Mouse (Mus musculus) heart, embryonic 13.5 days (tissue): Measurements from ENCODE around the gene Fry. TPM values are rescaled to one million over a fixed set of nuclear protein-coding genes. Genes with fewer than 3 reads are reported as not detected.
A peak's percentile ranks its signal among the peaks of the same experiment; 100 is the strongest.

Experiments
- ATAC-seq: fragments of 200-750 bp; cut with Nextera tagmentation; 2 replicates; pipeline ENCODE4 v1.8.0; 2017; ENCODE audit warnings: moderate TSS enrichment; ENCODE audit not compliant: insufficient number of reproducible peaks, low FRiP score, low TSS enrichment; ENCODE audit errors: extremely low read depth
- H3K27ac ChIP-seq: fragments of 300-500 bp; sonication (generic); replicated peaks from 2 replicates; pipeline ENCODE4 v1.5.1; 2015; ENCODE audit warnings: moderate library complexity, mild to moderate bottlenecking, inconsistent platforms
- H3K27me3 ChIP-seq: fragments of 300-500 bp; sonication (generic); replicated peaks from 2 replicates; pipeline ENCODE4 v1.6.1; 2015; ENCODE audit warnings: mild to moderate bottlenecking, inconsistent platforms
- H3K36me3 ChIP-seq: fragments of 300-500 bp; sonication (generic); 2 replicates; pipeline ENCODE4 v1.6.1; 2015; ENCODE audit warnings: mild to moderate bottlenecking, inconsistent platforms
- H3K4me1 ChIP-seq: fragments of 300-500 bp; sonication (generic); 2 replicates; pipeline ENCODE4 v1.6.1; 2015; ENCODE audit warnings: inconsistent platforms
- H3K4me2 ChIP-seq: fragments of 300-500 bp; sonication (generic); 2 replicates; pipeline ENCODE4 v1.6.1; 2015; ENCODE audit warnings: inconsistent platforms, mild to moderate bottlenecking, moderate library complexity
- H3K4me3 ChIP-seq: fragments of 300-500 bp; sonication (generic); 2 replicates; pipeline ENCODE4 v1.5.1; 2015; ENCODE audit warnings: moderate library complexity, mild to moderate bottlenecking, inconsistent platforms
- H3K9ac ChIP-seq: fragments of 300-500 bp; sonication (generic); 2 replicates; pipeline ENCODE4 v1.6.1; 2015; ENCODE audit warnings: inconsistent platforms, mild to moderate bottlenecking, moderate library complexity
- H3K9me3 ChIP-seq: fragments of 300-500 bp; sonication (generic); 2 replicates; pipeline ENCODE4 v1.6.1; 2016; ENCODE audit warnings: inconsistent platforms
- WGBS: fragments of 180-500 bp; shearing (Covaris S2); methylation state at CpG from one replicate; pipeline ENCODE4 v1.1.7; 2015; ENCODE audit warnings: mixed read lengths; 5-methylcytosine and 5-hydroxymethylcytosine counted together
- polyA plus RNA-seq: library from polyadenylated mRNA; unstranded; fragments of >200 nt; fragmentation: Nextera tagmentation; extraction: Ambion mirVana; gene quantifications from 2 replicates; pipeline ENCODE4 v1.2.1, GENCODE M21; 2015

Fry gene
- polyA plus RNA-seq, 1 experiment from 2014 or later = 20.0 TPM

GRCm38 (mm10) chr5:150130144-150130543 lies 11.7 kb downstream of the Fry start:
- H3K9ac ChIP-seq = no peak overlapping the region
- H3K36me3 ChIP-seq = no peaks in the 10 kb centered on the region
- no peak overlapping the region for H3K4me2 ChIP-seq
- no peaks in the 10 kb centered on the region for H3K9me3 ChIP-seq
- H3K27ac ChIP-seq = no peak overlapping the region
- no peak for ATAC-seq
- no peaks in the 10 kb centered on the region for H3K27me3 ChIP-seq
- no peak overlapping the region for H3K4me3 ChIP-seq
- 82% methylated on average over 7 of the region's 7 CpGs for WGBS
- peaks cover 6% of the 10 kb centered on the region; the same call in 1 of the 2 replicates for H3K4me1 ChIP-seq

- H3K4me1 ChIP-seq = peaks cover 6% of the 10 kb centered on the region; the same call in 1 of the 2 replicates
- 58% methylated on average over 7 of the region's 7 CpGs for WGBS
- H3K4me2 ChIP-seq = no peak overlapping the region
- no peak overlapping the region for H3K9ac ChIP-seq
- no peaks in the 10 kb centered on the region for H3K36me3 ChIP-seq
- ATAC-seq = no peak
- H3K27ac ChIP-seq = no peak overlapping the region
- no peaks in the 10 kb centered on the region for H3K27me3 ChIP-seq
- H3K9me3 ChIP-seq = no peaks in the 10 kb centered on the region
- H3K4me3 ChIP-seq = no peak overlapping the region
Observed at GRCm38 (mm10) chr5:150131166-150131565, 12.7 kb downstream of the Fry start.

- peaks cover 6% of the 10 kb centered on the region; the same call in 1 of the 2 replicates for H3K4me1 ChIP-seq
- 60% methylated on average over 3 of the region's 3 CpGs for WGBS
Observed at GRCm38 (mm10) chr5:150134651-150135050, 16.2 kb downstream of the Fry start.

GRCm38 (mm10) chr5:150135529-150135928 lies 17.1 kb downstream of the Fry start:
- H3K9ac ChIP-seq = no peak overlapping the region
- H3K27ac ChIP-seq = no peak overlapping the region
- no peaks in the 10 kb centered on the region for H3K9me3 ChIP-seq
- WGBS = 76% methylated on average over 13 of the region's 13 CpGs
- no peak overlapping the region for H3K4me2 ChIP-seq
- H3K4me3 ChIP-seq = no peak overlapping the region
- H3K27me3 ChIP-seq = no peaks in the 10 kb centered on the region
- ATAC-seq = no peak
- peaks cover 6% of the 10 kb centered on the region; the same call in 1 of the 2 replicates for H3K4me1 ChIP-seq
- no peaks in the 10 kb centered on the region for H3K36me3 ChIP-seq

More at GRCm38 (mm10) chr5:150134651-150135050, 16.2 kb downstream of the Fry start:
- Histone ChIP-seq H3K36me3 (no peaks in the 10 kb centered on the region), H3K27ac (no peak overlapping the region), H3K4me2 (no peak overlapping the region), H3K27me3 (no peaks in the 10 kb centered on the region), H3K4me3 (no peak overlapping the region), H3K9ac (no peak overlapping the region), H3K9me3 (no peaks in the 10 kb centered on the region)
- ATAC-seq = no peak

GRCm38 (mm10) chr5:150137772-150138451 lies 19.5 kb downstream of the Fry start:
- no peaks in the 10 kb centered on the region for H3K9me3 ChIP-seq
- no peak overlapping the region for H3K27ac ChIP-seq
- WGBS = 87% methylated on average over 9 of the region's 9 CpGs
- no peaks in the 10 kb centered on the region for H3K36me3 ChIP-seq
- no peak overlapping the region for H3K4me3 ChIP-seq
- H3K4me1 ChIP-seq = no peaks in the 10 kb centered on the region
- H3K9ac ChIP-seq = no peak overlapping the region
- no peak overlapping the region for H3K4me2 ChIP-seq
- ATAC-seq = no peak
- no peaks in the 10 kb centered on the region for H3K27me3 ChIP-seq

DNA sequence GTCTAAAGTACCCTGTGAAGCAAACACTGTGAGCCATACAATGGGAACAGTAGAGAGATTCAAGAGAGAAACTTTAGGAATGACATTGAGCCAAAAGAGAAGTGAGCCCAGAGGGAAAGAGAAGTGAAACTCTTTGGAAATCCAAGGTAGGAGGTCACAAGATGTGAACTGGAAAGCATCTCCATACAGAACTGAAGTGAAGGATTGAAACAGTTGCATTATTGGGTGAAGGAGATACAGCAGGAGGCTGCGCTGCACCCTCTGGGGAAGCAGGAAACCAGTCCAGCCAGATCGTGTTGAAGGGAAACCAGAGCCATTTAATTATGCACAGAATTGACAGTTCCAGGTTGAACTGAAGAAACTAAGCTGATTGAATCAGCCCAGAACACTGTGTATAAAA lies 22.1 kb downstream of the Fry start:
- WGBS = 70% methylated on average over 2 of the region's 2 CpGs
- no peak for ATAC-seq
- no peak overlapping the region for H3K4me2 ChIP-seq

DNA sequence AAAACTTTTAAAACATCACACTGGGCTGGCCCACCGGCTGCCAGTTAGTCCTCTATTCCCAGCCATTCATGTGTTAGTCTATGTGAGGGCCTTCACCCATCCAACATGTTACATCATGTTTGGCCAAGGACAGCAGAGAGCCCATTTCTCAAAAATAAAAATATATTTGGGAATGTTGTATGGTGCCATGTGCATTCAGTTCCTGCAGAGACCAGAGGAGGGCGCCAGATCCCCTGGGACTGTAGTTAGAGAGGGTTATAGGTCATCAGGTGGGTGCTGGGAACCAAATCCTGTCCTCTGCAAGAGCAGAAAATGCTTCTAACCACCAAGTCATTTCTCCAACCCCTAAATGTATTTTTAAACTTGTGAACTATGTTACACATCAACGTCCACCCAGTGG lies 27.5 kb downstream of the Fry start:
- Histone ChIP-seq H3K4me1 (peaks cover 39% of the 10 kb centered on the region), H3K9me3 (no peaks in the 10 kb centered on the region), H3K27ac (no peak overlapping the region), H3K27me3 (no peaks in the 10 kb centered on the region), H3K9ac (no peak overlapping the region), H3K36me3 (no peaks in the 10 kb centered on the region), H3K4me2 (no peak overlapping the region), H3K4me3 (no peak overlapping the region)
- ATAC-seq = no peak
- 71% methylated on average over 3 of the region's 3 CpGs for WGBS

More for the DNA sequence above, 22.1 kb downstream of the Fry start:
- H3K4me3 ChIP-seq = no peak overlapping the region
- no peaks in the 10 kb centered on the region for H3K27me3 ChIP-seq
- no peaks in the 10 kb centered on the region for H3K9me3 ChIP-seq
- no peak overlapping the region for H3K9ac ChIP-seq
- no peaks in the 10 kb centered on the region for H3K36me3 ChIP-seq
- H3K4me1 ChIP-seq = peaks cover 17% of the 10 kb centered on the region
- H3K27ac ChIP-seq = no peak overlapping the region

GRCm38 (mm10) chr5:150146612-150147011 lies 28.2 kb downstream of the Fry start:
- Histone ChIP-seq H3K9me3 (no peaks in the 10 kb centered on the region), H3K36me3 (no peaks in the 10 kb centered on the region), H3K27me3 (no peaks in the 10 kb centered on the region), H3K27ac (no peak overlapping the region), H3K4me2 (no peak overlapping the region), H3K4me3 (no peak overlapping the region), H3K9ac (no peak overlapping the region), H3K4me1 (peaks cover 39% of the 10 kb centered on the region)
- ATAC-seq = no peak
- WGBS = 72% methylated on average over 4 of the region's 4 CpGs

GRCm38 (mm10) chr5:150149725-150150124 lies 31.3 kb downstream of the Fry start:
- Histone ChIP-seq H3K4me1 (peaks cover 38% of the 10 kb centered on the region), H3K4me2 (peak overlapping the region; percentile 55), H3K27ac (peak overlapping the region; percentile 70), H3K27me3 (no peaks in the 10 kb centered on the region), H3K36me3 (no peaks in the 10 kb centered on the region), H3K9me3 (no peaks in the 10 kb centered on the region), H3K4me3 (no peak overlapping the region), H3K9ac (no peak overlapping the region)
- ATAC-seq = no peak
- WGBS = 27% methylated on average over 11 of the region's 11 CpGs

GRCm38 (mm10) chr5:150150986-150151385 lies 32.5 kb downstream of the Fry start:
- Histone ChIP-seq H3K27me3 (no peaks in the 10 kb centered on the region), H3K4me2 (no peak overlapping the region), H3K9ac (no peak overlapping the region), H3K4me1 (peaks cover 43% of the 10 kb centered on the region), H3K36me3 (no peaks in the 10 kb centered on the region), H3K27ac (no peak overlapping the region), H3K9me3 (no peaks in the 10 kb centered on the region), H3K4me3 (no peak overlapping the region)
- ATAC-seq = no peak
- 86% methylated on average over 4 of the region's 4 CpGs for WGBS

DNA sequence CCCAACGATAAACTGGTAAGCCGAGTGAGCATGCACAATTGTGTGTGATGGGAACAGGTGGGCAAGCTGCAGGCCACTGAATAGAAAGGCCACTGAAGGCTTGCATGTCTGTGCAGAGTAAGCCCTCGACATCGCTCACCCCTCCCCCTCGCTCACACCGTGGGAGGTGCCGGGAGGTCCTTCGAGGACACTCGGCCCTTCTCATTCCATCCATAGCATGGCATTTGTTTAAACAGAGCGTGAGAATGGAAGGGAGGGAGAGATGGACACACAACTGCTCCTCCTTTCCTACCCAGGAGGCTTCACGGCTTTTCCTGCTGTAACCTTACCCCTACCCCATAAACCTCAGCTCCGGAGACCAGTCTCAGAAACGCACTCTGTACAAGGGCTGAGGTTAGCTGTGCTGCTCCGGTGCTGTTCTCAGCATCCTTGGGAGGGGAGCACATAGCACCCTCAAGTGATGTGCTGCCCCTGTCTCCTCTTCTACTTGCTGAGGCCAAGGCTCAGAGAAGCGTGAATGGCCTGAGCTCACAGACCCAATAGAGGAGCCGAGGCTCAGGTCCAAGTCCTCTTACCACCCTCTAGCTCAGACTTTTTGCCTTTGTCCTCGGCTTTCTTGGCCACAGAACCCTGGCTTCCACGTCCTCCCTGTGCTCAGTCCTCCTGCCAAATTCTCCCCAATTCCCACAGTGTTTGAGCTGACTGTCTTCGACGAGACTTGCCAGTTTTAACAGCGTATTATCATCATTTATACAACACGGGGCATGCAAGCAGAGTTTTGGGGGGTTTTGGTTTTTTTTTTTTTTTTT lies 33.8 kb downstream of the Fry start:
- Histone ChIP-seq H3K9ac (0 out of 2 replicates have a peak overlapping the region, but pooled peaks have one; percentile 14), H3K9me3 (no peaks in the 10 kb centered on the region), H3K27me3 (no peaks in the 10 kb centered on the region), H3K27ac (no peak overlapping the region), H3K4me2 (no peak overlapping the region), H3K4me1 (peaks cover 49% of the 10 kb centered on the region), H3K36me3 (no peaks in the 10 kb centered on the region), H3K4me3 (no peak overlapping the region)
- 60% methylated on average over 22 of the region's 22 CpGs for WGBS
- no peak for ATAC-seq
